Mouse (Mus musculus): ENCODE results near the gene Als2. TPM values are rescaled to one million over a fixed set of nuclear protein-coding genes. Genes with fewer than 3 reads are reported as not detected.
A peak's percentile ranks its signal among the peaks of the same experiment; 100 is the strongest.

Als2 gene
- total and polyA plus RNA-seq, 3 experiments = 13.4 to 41.0 (median 25.0) TPM

- peak; percentile 52; the same call in 1 of the 2 replicates for TF ChIP-seq MEF2A (IDR thresholded peaks at IDR 0.05; ENCODE audit: borderline replicate concordance, low read depth, low read length)
- TF ChIP-seq NRF1 (IDR thresholded peaks at IDR 0.05; ENCODE audit: low read depth, low read length) = no peak
- peak; percentile 96 for TF ChIP-seq IRF4 (IDR thresholded peaks at IDR 0.05; ENCODE audit: low read depth, low read length)
- peak; percentile 48; the same call in 1 of the 2 replicates for TF ChIP-seq NELFE (IDR thresholded peaks at IDR 0.05; ENCODE audit: low read depth, low read length)
- TF ChIP-seq PAX5 (IDR thresholded peaks at IDR 0.05; ENCODE audit: low read length) = no peak
- TF ChIP-seq E2F4 (IDR thresholded peaks at IDR 0.05; ENCODE audit: insufficient replicate concordance, low read depth, low read length) = no peak
- no peak; the same call in 1 of the 2 replicates for TF ChIP-seq ELF1 (IDR thresholded peaks at IDR 0.05; ENCODE audit: low read depth, low read length)
- peak; percentile 75 for TF ChIP-seq USF1 (IDR thresholded peaks at IDR 0.05; ENCODE audit: low read depth, low read length)
- TF ChIP-seq ZNF384 (IDR thresholded peaks at IDR 0.05; ENCODE audit: low read depth, low read length) = no peak
- TF ChIP-seq ZMIZ1 (IDR thresholded peaks at IDR 0.05; ENCODE audit: low read depth, low read length) = no peak
- peak; percentile 68 for TF ChIP-seq USF2 (conservative IDR thresholded peaks at IDR 0.05; ENCODE audit: low read depth, low read length)
- TF ChIP-seq RCOR1 (conservative IDR thresholded peaks at IDR 0.05; ENCODE audit: low read depth, low read length) = no peak
Measured at GRCm38 (mm10) chr1:59186317-59186716, 50.7 kb downstream of the Als2 start (continued).

DNA sequence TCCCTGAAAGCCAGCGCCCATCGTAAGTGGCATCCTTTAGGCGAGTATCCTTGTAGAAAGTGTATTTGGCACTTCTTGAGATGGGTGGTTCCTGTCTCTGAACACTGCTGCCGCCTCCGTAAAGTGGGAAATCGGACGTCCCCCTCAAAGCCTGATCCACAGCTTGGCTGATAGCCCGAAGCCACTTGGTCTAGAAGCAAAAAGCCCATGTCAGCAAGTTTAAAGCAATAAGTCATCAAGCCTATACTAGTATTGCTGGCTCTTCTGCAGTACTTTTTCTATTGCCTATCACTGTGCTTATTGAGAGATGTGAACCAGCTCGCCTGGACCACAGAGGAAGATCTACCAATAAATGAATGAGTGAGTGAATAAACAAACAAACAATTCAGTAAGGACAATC lies 51.6 kb downstream of the Als2 start:
- in situ Hi-C loops (cut with MboI; ENCODE audit: low pct_ligation_motif_present, low pct_unique_long_range_greater_than_20kb, low sequenced_read_pairs) (no loop called here), dilution Hi-C loops (cut with MboI; ENCODE audit: extremely low pct_ligation_motif_present, extremely low pct_unique_long_range_greater_than_20kb, low sequenced_read_pairs) (no loop called here)
- DNase-seq (ENCODE audit: extremely low read depth) = no peak
- H3K27ac ChIP-seq (ENCODE audit: insufficient read depth, low read depth) = no peak overlapping the region
- no peaks in the 10 kb centered on the region for H3K27me3 ChIP-seq (replicated peaks)
- peaks cover 6 to 56% of the 10 kb centered on the region in 2 experiments; a peak in 3 of 4 replicates for H3K4me1 ChIP-seq (ENCODE audit: control insufficient read depth in 1 of 2, insufficient read depth in 2 of 2)
- H3K79me2 ChIP-seq (replicated peaks; ENCODE audit: control insufficient read depth, extremely low read depth, insufficient read depth, poor library complexity, severe bottlenecking) = no peaks in the 10 kb centered on the region
- TF ChIP-seq EP300 (IDR thresholded peaks at IDR 0.05; ENCODE audit: low read length) (no peak), HCFC1 (IDR thresholded peaks at IDR 0.05; ENCODE audit: low read depth, low read length) (no peak), POLR2A (IDR thresholded peaks at IDR 0.05; ENCODE audit: low read depth, low read length) (no peak), E2F4 (IDR thresholded peaks at IDR 0.05; ENCODE audit: insufficient replicate concordance, low read depth, low read length) (no peak), MAFK (IDR thresholded peaks at IDR 0.05; ENCODE audit: insufficient replicate concordance, low read length) (peak; percentile 83)
- no peaks in the 10 kb centered on the region for H3K9me3 ChIP-seq (replicated peaks; ENCODE audit: low read length)
- peak overlapping the region; percentile 65 for H3K4me2 ChIP-seq (ENCODE audit: insufficient read depth, low read depth, poor library complexity, severe bottlenecking)
- H3K9ac ChIP-seq (ENCODE audit: insufficient read depth, low read depth) = peak overlapping the region; percentile 33; the same call in 1 of the 2 replicates
- H3K36me3 ChIP-seq (replicated peaks in 1 of 2; ENCODE audit: control insufficient read depth in 1 of 2, insufficient read depth in 1 of 2, low read length in 1 of 2) = peaks cover 10 to 44% of the 10 kb centered on the region in 2 experiments
- peak overlapping the region; percentile 29 to 58 (median 57) for H3K4me3 ChIP-seq (replicated peaks in 1 of 3; ENCODE audit: low read depth in 2 of 3, low read length in 2 of 3, poor library complexity in 1 of 3)

DNA sequence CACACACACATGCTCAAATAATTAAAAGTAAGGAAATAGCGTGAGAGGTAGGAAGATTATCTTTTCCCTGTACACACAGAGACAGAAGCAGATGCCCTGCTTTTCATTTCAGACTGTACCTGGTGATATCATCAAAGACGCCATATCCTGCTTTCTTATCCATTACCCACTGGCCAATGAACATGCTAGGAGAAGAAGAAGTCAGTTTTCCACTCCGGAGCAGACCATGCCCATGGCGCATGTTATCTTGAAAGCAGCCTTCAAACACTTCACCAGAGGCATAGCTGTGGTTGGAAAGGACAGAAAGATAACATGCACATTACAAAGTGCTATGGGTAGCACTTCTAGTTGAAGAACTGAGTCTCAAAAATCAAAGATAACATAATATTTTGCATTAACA lies 54.0 kb downstream of the Als2 start:
- no peak for DNase-seq (ENCODE audit: extremely low read depth)
- H3K79me2 ChIP-seq (replicated peaks; ENCODE audit: control insufficient read depth, extremely low read depth, insufficient read depth, poor library complexity, severe bottlenecking) = no peaks in the 10 kb centered on the region
- no peak overlapping the region for H3K4me2 ChIP-seq (ENCODE audit: insufficient read depth, low read depth, poor library complexity, severe bottlenecking)
- TF ChIP-seq JUN (IDR thresholded peaks at IDR 0.05; ENCODE audit: insufficient read depth, low read depth, low read length) = no peak
- TF ChIP-seq MXI1 (IDR thresholded peaks at IDR 0.05; ENCODE audit: low read depth, low read length) = no peak
- no peak for TF ChIP-seq RAD21 (IDR thresholded peaks at IDR 0.05; ENCODE audit: low read depth, low read length)
- no peak for TF ChIP-seq NELFE (IDR thresholded peaks at IDR 0.05; ENCODE audit: low read depth, low read length)
- no peak for TF ChIP-seq POLR2A (IDR thresholded peaks at IDR 0.05; ENCODE audit: low read depth, low read length)
- no peak for TF ChIP-seq TCF12 (IDR thresholded peaks at IDR 0.05; ENCODE audit: low read depth, low read length)
- TF ChIP-seq TBP (conservative IDR thresholded peaks at IDR 0.05; ENCODE audit: low read depth, low read length) = no peak
- no peak for TF ChIP-seq RCOR1 (conservative IDR thresholded peaks at IDR 0.05; ENCODE audit: low read depth, low read length)
- no peak for TF ChIP-seq GABPA (IDR thresholded peaks at IDR 0.05; ENCODE audit: insufficient replicate concordance, low read depth, low read length)
- TF ChIP-seq E2F4 (IDR thresholded peaks at IDR 0.05; ENCODE audit: insufficient replicate concordance, low read depth, low read length) = no peak
- in situ Hi-C loops (cut with MboI; ENCODE audit: low pct_ligation_motif_present, low pct_unique_long_range_greater_than_20kb, low sequenced_read_pairs) = no loop called here
- no peaks in the 10 kb centered on the region for H3K9me3 ChIP-seq (replicated peaks; ENCODE audit: low read length)
- peaks cover 17 to 71% of the 10 kb centered on the region in 2 experiments for H3K4me1 ChIP-seq (ENCODE audit: control insufficient read depth in 1 of 2, insufficient read depth in 2 of 2)
- H3K36me3 ChIP-seq (replicated peaks in 1 of 2; ENCODE audit: control insufficient read depth in 1 of 2, insufficient read depth in 1 of 2, low read length in 1 of 2) = peaks cover 19 to 53% of the 10 kb centered on the region in 2 experiments
- no peaks in the 10 kb centered on the region for H3K27me3 ChIP-seq (replicated peaks)
- dilution Hi-C loops (cut with MboI; ENCODE audit: extremely low pct_ligation_motif_present, extremely low pct_unique_long_range_greater_than_20kb, low sequenced_read_pairs) = no loop called here
- H3K27ac ChIP-seq (ENCODE audit: insufficient read depth, low read depth) = no peak overlapping the region
- no peak overlapping the region for H3K4me3 ChIP-seq (replicated peaks in 1 of 3; ENCODE audit: low read depth in 2 of 3, low read length in 2 of 3, poor library complexity in 1 of 3)
- H3K9ac ChIP-seq (ENCODE audit: insufficient read depth, low read depth) = no peak overlapping the region
